Mouse (Mus musculus) neural tube, embryonic 12.5 days (tissue): Measurements from ENCODE around the gene Tmcc3. TPM values are rescaled to one million over a fixed set of nuclear protein-coding genes. Genes with fewer than 3 reads are reported as not detected.

ENCODE experiments used
- ATAC-seq: fragments of 200-750 bp; cut with Nextera tagmentation; 2 replicates; pipeline ENCODE4 v1.8.0; 2017; ENCODE audit warnings: low read depth, mild to moderate bottlenecking, moderate TSS enrichment, moderate library complexity; ENCODE audit not compliant: low FRiP score
- H3K27ac ChIP-seq: fragments of 300-500 bp; sonication (generic); 2 replicates; pipeline ENCODE4 v1.5.1; 2016
- H3K27me3 ChIP-seq: fragments of 300-500 bp; sonication (generic); replicated peaks from 2 replicates; pipeline ENCODE4 v1.6.1; 2016; ENCODE audit warnings: mild to moderate bottlenecking
- H3K36me3 ChIP-seq: fragments of 300-500 bp; sonication (generic); 2 replicates; pipeline ENCODE4 v1.6.1; 2016; ENCODE audit warnings: mild to moderate bottlenecking
- H3K4me1 ChIP-seq: fragments of 300-500 bp; sonication (generic); 2 replicates; pipeline ENCODE4 v1.6.1; 2016
- H3K4me2 ChIP-seq: fragments of 300-500 bp; sonication (generic); replicated peaks from 2 replicates; pipeline ENCODE4 v1.6.1; 2016; ENCODE audit warnings: mild to moderate bottlenecking
- H3K4me3 ChIP-seq: fragments of 300-500 bp; sonication (generic); 2 replicates; pipeline ENCODE4 v1.5.1; 2016
- H3K9ac ChIP-seq: fragments of 300-500 bp; sonication (generic); 2 replicates; pipeline ENCODE4 v1.6.1; 2016; ENCODE audit warnings: mild to moderate bottlenecking
- H3K9me3 ChIP-seq: fragments of 300-500 bp; sonication (generic); 2 replicates; pipeline ENCODE4 v1.6.1; 2016; ENCODE audit warnings: mild to moderate bottlenecking
- WGBS: fragments of 180-500 bp; shearing (Covaris S2); methylation state at CpG from one replicate; pipeline ENCODE4 v1.1.7; 2016; 5-methylcytosine and 5-hydroxymethylcytosine counted together
- polyA plus RNA-seq: library from polyadenylated mRNA; unstranded; fragments of >200 nt; fragmentation: Nextera tagmentation; extraction: Ambion mirVana; gene quantifications from 2 replicates; pipeline ENCODE4 v1.2.1, GENCODE M21; 2016

Tmcc3 gene
- polyA plus RNA-seq, 1 experiment from 2014 or later = 7.6 TPM

DNA sequence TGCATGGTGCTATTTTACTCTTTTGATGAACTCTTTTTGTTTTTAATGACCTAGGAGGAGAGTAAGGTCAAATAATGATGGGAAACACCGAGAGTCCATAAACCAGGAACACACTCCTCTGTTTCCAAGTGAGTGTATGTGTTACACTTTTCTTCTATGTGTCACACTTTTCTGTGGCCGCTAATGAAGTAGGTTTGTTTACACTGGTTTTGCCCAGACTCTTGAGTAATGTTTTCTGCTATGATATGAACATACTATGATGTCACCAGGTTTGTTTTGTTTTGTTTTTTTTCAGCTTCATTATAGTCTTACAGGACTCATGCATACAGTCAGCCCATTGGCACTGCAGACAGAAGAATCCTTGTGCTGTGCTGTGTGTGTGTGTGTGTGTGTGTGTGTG lies 243.6 kb downstream of the Tmcc3 start:
- no peaks in the 10 kb centered on the region for H3K36me3 ChIP-seq
- no peak for ATAC-seq
- H3K4me2 ChIP-seq = no peak overlapping the region
- peaks cover 4% of the 10 kb centered on the region; the same call in 1 of the 2 replicates for H3K4me1 ChIP-seq
- no peak overlapping the region for H3K27ac ChIP-seq
- H3K9me3 ChIP-seq = no peaks in the 10 kb centered on the region
- no peaks in the 10 kb centered on the region for H3K27me3 ChIP-seq
- H3K4me3 ChIP-seq = no peak overlapping the region
- no peak overlapping the region for H3K9ac ChIP-seq
- WGBS = 82% methylated on average over 2 of the region's 2 CpGs

DNA sequence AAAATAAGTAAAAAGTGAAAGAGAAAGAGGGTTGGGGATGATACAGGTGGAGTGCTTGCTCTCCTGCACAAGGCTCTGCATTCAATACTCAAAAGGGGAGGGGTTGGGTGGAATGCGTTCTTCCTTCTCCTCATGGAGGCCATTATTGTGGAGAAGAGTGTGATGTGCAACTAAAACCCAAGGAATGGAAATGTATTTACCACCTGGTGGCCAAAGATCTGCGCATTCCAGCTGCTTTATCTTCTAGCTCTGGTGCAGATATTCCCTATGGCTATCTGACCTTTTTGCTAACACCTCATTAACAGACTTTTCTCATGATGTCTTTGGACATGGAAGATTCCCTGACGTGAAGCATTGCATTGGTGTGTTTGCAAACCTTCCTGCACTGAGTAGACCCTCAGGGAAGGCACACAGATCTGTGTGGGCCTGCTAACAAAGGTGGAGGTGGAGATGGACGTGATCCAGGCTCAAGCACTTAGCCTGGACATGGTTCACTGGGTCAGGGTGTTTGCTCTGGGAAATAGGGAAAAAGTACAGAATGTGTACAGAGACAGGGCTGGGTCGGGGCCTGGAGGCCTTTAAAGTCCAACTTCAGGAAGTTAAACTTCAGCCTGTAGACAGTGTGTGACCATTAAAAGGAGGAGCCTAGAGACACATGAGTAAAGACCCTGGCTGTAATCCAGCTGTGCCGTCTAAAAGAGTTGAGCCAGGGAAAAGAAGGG lies 245.8 kb downstream of the Tmcc3 start:
- Histone ChIP-seq H3K4me2 (no peak overlapping the region), H3K27me3 (no peaks in the 10 kb centered on the region), H3K36me3 (no peaks in the 10 kb centered on the region), H3K4me1 (no peaks in the 10 kb centered on the region; the same call in 1 of the 2 replicates), H3K9ac (no peak overlapping the region), H3K27ac (no peak overlapping the region), H3K9me3 (no peaks in the 10 kb centered on the region), H3K4me3 (no peak overlapping the region)
- WGBS = 81% methylated on average over 6 of the region's 6 CpGs
- no peak for ATAC-seq

DNA sequence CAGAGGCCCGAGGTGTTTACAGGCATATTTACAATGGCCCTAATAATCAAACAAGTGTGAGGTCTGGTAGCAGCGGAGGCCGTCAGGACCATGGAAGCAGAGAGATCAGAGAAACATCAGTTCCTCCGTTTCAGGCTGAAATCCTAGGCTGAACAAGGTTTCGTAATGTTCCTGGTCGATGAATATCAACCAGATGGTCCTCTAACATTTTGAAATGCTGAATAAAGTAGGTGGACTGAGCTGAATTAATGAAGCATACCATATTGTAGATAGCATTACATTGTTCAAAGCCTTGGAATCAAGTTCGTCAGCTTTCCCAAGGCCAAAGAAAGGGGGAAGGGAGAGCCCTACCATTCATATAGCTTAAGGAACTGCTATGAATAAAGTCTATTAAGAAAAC lies 247.1 kb downstream of the Tmcc3 start:
- ATAC-seq = no peak
- Histone ChIP-seq H3K27me3 (no peaks in the 10 kb centered on the region), H3K9ac (no peak overlapping the region), H3K27ac (no peak overlapping the region), H3K4me3 (no peak overlapping the region), H3K4me1 (no peaks in the 10 kb centered on the region; the same call in 1 of the 2 replicates), H3K9me3 (no peaks in the 10 kb centered on the region), H3K36me3 (no peaks in the 10 kb centered on the region), H3K4me2 (no peak overlapping the region)
- WGBS = 82% methylated on average over 7 of the region's 7 CpGs

DNA sequence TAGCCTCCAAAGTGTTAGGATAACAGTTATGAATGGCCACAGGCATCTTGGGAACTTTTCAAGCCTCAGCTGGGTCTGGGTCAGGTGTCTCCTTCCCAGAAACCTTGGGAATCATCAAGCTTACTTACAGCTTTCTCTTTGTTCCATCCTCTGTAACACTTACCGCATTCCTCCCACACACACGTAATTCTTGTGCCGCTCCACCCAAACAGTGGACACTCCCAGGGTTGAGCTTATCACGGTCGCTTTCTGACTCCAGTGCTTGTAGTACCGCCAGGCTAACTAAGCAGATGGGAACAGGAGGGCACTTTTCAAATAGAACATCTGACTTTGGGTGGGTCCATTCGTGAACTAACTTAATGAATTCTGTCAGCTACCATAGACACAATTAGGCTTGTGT lies 249.6 kb downstream of the Tmcc3 start:
- H3K4me3 ChIP-seq = no peak overlapping the region
- WGBS = 69% methylated on average over 7 of the region's 7 CpGs

DNA sequence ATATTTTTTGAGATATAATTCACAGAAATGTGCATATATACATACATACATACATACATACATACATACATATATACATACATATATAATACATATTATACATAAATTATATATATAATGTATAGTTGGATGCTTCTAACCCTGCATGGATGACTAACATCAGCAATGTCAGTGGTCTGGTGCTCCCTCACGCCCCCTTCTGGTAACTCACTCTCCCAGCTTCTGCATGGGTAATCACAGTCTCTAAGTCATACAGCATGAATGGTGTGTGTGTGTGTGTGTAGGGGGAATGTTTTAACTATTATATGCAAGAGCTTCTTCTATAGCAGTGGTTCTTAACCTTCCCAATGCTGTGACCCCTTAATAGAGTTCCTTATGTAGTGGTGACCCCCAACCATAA lies 250.4 kb downstream of the Tmcc3 start:
- WGBS = 24% methylated on average over 1 of the region's 1 CpGs
- H3K9me3 ChIP-seq = no peaks in the 10 kb centered on the region

More for the DNA sequence above, 249.6 kb downstream of the Tmcc3 start:
- Histone ChIP-seq H3K27ac (no peak overlapping the region), H3K4me1 (no peaks in the 10 kb centered on the region; the same call in 1 of the 2 replicates), H3K27me3 (no peaks in the 10 kb centered on the region), H3K36me3 (no peaks in the 10 kb centered on the region), H3K9ac (no peak overlapping the region), H3K9me3 (no peaks in the 10 kb centered on the region), H3K4me2 (no peak overlapping the region)
- no peak for ATAC-seq

DNA sequence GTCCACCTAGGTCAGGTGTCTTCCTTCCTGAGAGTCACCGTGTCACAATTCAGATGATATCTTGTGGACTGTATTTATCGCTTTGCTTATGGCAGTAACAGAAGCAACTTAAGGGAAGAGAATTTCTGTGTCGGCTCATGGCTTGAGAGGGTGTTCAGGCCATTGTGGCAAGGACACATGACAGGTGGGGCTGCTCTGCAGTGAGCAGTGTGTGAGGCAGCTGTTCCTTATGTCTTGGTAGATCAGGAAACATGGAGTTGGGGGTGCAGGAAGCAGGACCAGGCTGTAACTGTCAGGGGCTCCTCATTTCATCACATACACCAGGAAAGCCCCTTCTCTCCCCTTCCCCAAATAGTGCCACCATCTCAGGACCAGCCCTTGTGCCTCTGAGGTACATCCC lies 251.2 kb downstream of the Tmcc3 start:
- H3K9me3 ChIP-seq = no peaks in the 10 kb centered on the region
- WGBS = 92% methylated on average over 3 of the region's 3 CpGs
- no peak overlapping the region for H3K27ac ChIP-seq
- H3K36me3 ChIP-seq = no peaks in the 10 kb centered on the region
- H3K4me1 ChIP-seq = no peaks in the 10 kb centered on the region; the same call in 1 of the 2 replicates
- no peak overlapping the region for H3K9ac ChIP-seq
- no peaks in the 10 kb centered on the region for H3K27me3 ChIP-seq
- H3K4me2 ChIP-seq = no peak overlapping the region
- no peak overlapping the region for H3K4me3 ChIP-seq
- no peak for ATAC-seq

More for the DNA sequence above, 250.4 kb downstream of the Tmcc3 start:
- Histone ChIP-seq H3K27ac (no peak overlapping the region), H3K4me1 (no peaks in the 10 kb centered on the region; the same call in 1 of the 2 replicates), H3K9ac (no peak overlapping the region), H3K27me3 (no peaks in the 10 kb centered on the region), H3K36me3 (no peaks in the 10 kb centered on the region), H3K4me2 (no peak overlapping the region), H3K4me3 (no peak overlapping the region)
- ATAC-seq = no peak

DNA sequence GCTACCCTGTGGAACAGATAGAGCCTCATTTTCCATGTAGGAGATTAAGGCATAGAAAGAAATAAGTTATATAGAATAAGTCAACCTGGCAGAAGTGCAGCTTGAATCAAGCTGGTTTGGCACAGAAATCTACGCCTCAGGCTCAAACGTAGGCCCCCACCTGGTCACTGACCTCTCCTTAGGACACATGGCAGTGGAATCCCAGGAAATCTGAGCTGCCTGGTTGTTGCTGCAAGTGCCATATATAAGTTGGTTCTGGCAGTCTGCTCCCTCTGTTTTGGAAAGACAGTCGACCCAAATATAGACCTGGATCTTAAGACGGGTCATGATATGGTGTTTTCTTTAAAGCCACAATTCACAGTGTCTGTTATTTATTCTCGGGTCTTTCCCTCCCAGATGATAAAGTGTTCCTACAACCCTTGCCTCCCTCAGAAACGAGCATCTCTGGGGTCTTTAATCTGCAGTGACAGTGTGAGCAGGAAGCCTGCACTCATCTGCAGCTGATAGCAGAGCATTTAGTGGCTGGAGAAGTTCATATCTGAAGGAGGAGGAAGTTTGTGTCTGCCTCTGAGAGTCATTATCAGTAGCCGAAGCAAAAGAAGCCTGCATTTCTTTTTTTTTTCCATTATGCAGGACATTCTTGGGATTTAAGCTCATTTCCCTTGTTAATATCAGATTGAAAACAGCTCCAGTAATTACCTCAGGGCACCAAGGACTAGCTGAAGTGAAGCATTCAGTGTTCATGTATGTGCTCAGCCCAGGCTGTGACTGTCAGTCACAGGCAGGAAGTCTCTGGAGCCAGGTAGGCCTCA lies 253.9 kb downstream of the Tmcc3 start:
- H3K4me3 ChIP-seq = no peak overlapping the region
- no peaks in the 10 kb centered on the region for H3K27me3 ChIP-seq
- H3K36me3 ChIP-seq = no peaks in the 10 kb centered on the region
- no peaks in the 10 kb centered on the region for H3K4me1 ChIP-seq
- H3K9me3 ChIP-seq = no peaks in the 10 kb centered on the region
- no peak overlapping the region for H3K27ac ChIP-seq
- WGBS = 68% methylated on average over 7 of the region's 7 CpGs
- no peak for ATAC-seq
- H3K9ac ChIP-seq = no peak overlapping the region
- no peak overlapping the region for H3K4me2 ChIP-seq

DNA sequence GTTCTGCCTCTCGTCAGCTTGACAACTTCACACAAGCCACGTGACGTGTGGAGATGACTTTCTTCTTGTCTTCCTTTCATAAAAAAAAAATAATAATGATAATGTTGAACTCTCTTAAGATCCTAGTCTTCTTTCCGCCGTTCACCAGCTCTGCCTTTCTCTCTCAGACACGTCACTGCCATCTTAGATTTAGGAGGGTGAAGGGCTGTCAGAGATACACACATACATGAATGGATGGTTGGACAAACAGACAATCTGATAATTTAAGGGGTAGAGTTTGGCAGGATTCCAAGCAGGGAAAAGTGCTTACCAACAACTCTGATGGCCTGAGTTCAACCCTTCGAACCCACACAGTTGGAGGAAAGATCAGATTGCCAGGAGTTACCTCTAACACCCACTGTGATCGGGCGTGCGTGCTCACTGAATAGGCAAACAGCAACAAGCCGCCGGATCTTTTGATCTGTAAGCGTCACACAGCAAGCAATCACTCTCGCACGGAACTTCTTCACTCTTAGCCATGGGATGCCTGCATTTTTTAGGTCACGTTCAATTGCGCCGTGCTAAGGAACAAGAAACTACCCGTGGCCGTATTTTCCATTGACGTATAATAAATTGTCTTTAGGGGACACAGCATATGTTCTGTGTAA lies 254.6 kb downstream of the Tmcc3 start:
- H3K27me3 ChIP-seq = no peaks in the 10 kb centered on the region
- 48% methylated on average over 21 of the region's 21 CpGs for WGBS
- no peak for ATAC-seq
- H3K4me1 ChIP-seq = no peaks in the 10 kb centered on the region
- H3K36me3 ChIP-seq = no peaks in the 10 kb centered on the region
- no peak overlapping the region for H3K4me3 ChIP-seq
- H3K27ac ChIP-seq = no peak overlapping the region
- H3K4me2 ChIP-seq = no peak overlapping the region
- H3K9ac ChIP-seq = no peak overlapping the region
- no peaks in the 10 kb centered on the region for H3K9me3 ChIP-seq

DNA sequence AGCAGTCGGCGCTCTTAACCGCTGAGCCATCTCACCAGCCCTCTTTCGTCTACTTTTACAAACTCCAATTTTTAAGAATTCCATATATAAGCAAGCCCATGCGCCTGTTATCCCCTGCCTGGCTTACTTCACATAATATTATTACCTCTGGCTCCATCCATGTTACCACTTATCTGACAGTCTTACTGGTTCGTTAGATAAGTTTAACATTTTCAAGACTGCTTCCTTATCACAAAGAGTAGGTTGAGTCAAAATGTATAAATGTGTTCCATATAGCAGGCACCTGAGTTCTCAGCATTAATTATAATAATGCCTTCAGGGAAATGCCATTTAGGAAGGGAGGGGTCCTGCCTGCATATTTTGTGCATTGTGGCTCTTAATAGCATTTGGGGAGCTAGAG lies 255.5 kb downstream of the Tmcc3 start:
- Histone ChIP-seq H3K27me3 (no peaks in the 10 kb centered on the region), H3K9me3 (no peaks in the 10 kb centered on the region), H3K36me3 (no peaks in the 10 kb centered on the region), H3K4me2 (no peak overlapping the region), H3K9ac (no peak overlapping the region), H3K4me3 (no peak overlapping the region), H3K4me1 (no peaks in the 10 kb centered on the region), H3K27ac (no peak overlapping the region)
- ATAC-seq = no peak
- 96% methylated on average over 6 of the region's 6 CpGs for WGBS

DNA sequence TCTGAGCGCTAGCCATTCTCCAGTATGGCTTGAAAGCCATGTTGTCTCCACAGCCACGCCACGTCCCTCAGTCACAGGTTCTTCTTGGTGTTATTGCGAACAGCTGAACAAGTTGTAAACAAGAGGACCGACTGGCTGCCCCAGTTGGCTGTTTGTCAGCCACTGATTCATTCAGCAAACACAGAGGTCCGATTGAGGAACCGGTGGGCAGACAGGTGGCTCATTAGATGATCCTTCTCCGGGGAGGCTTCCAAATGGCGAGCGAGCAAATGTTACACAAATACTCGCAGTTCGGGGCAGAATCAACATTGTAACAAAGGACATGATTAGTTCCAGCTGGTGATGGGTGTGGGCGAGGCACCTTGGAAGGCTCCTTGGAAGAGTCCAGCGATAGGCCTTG lies 256.2 kb downstream of the Tmcc3 start:
- H3K9me3 ChIP-seq = no peaks in the 10 kb centered on the region
- no peak overlapping the region for H3K9ac ChIP-seq
- no peaks in the 10 kb centered on the region for H3K4me1 ChIP-seq
- WGBS = 77% methylated on average over 14 of the region's 14 CpGs
- H3K4me2 ChIP-seq = no peak overlapping the region
- no peak overlapping the region for H3K4me3 ChIP-seq
- no peak for ATAC-seq
- H3K36me3 ChIP-seq = no peaks in the 10 kb centered on the region
- no peaks in the 10 kb centered on the region for H3K27me3 ChIP-seq
- no peak overlapping the region for H3K27ac ChIP-seq

DNA sequence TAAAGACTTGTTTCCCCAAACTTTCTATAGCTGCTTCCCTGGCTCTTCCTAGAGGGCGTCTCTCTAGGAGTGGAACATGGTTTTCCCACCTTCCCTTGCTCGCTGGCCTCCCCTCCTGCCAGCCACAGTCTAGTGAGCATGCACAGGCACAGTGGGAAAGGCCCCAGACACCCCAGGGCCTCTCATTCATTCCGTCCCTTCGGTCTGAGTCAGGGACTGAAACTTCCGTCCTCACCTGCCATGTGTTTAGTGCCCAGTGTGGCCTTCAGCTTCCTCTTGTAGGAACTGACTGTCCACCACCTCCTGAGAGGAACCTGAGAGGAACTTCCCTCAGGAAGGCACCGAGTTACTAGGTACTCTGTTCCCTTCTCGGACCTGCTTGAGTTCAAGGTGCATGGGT lies 257.1 kb downstream of the Tmcc3 start:
- no peak for ATAC-seq
- Histone ChIP-seq H3K4me2 (no peak overlapping the region), H3K36me3 (no peaks in the 10 kb centered on the region), H3K9me3 (no peaks in the 10 kb centered on the region), H3K4me3 (no peak overlapping the region), H3K27me3 (no peaks in the 10 kb centered on the region), H3K4me1 (no peaks in the 10 kb centered on the region), H3K9ac (no peak overlapping the region), H3K27ac (no peak overlapping the region)
- 81% methylated on average over 7 of the region's 7 CpGs for WGBS

DNA sequence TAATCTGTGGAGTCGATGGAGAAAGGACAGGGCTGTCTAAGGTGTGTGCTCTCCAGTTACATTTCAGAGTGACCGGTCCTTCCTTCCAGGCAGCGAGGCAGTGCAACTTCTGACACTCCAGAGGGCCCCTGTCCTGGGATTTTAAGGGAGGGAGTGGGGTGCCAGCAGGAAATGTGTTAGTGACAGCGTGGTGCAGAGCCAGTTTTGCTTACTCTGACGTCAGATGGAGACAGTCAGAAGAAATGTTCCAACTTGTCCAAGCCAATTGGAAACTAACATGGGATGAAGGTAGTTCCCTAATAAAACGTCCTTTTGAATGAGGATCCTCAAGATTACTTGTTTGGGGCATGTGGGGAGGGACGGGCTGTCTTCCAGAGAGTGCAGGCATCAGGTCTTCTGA lies 258.0 kb downstream of the Tmcc3 start:
- no peak overlapping the region for H3K9ac ChIP-seq
- no peak overlapping the region for H3K27ac ChIP-seq
- no peaks in the 10 kb centered on the region for H3K9me3 ChIP-seq
- H3K4me3 ChIP-seq = no peak overlapping the region
- no peaks in the 10 kb centered on the region for H3K27me3 ChIP-seq
- H3K4me2 ChIP-seq = no peak overlapping the region
- no peaks in the 10 kb centered on the region for H3K4me1 ChIP-seq
- 83% methylated on average over 7 of the region's 7 CpGs for WGBS
- no peaks in the 10 kb centered on the region for H3K36me3 ChIP-seq
- no peak for ATAC-seq
